In genomic region chr14:78725307-78725956, GRCm38 (mm10) we compare ENCODE assay signal across 8 mouse cellular contexts. TPM values are rescaled to one million over a fixed set of nuclear protein-coding genes. Genes with fewer than 3 reads are reported as not detected.
DNase-seq lines count a peak whose midpoint lies in the region.

No protein-coding gene starts in this region.

- H3K27me3 ChIP-seq in limb, embryonic 10.5 days (ENCODE audit: low read depth, poor library complexity, severe bottlenecking): peaks cover 35% of the 10 kb centered on the region

- DNase-seq in embryo, embryonic 10 days (ENCODE audit: low spot score): peak; percentile 64
- no peak for DNase-seq in embryo, embryonic 9.5 days (ENCODE audit: extremely low spot score)
- DNase-seq in embryo, embryonic 10.5 days (ENCODE audit: low spot score): peak; percentile 50
- DNase-seq in heart, postnatal 10 days: peak; percentile 22 to 35
- DNase-seq in limb, embryonic 10.5 days (ENCODE audit: low spot score): no peak
- DNase-seq in mesoderm, embryonic 11.5 days (ENCODE audit: low read depth, low spot score): peak; percentile 23
- DNase-seq in adrenal gland, adult 18-20 months (ENCODE audit: low spot score in 2 of 2): no peak
- no peak for DNase-seq in retina, embryonic 14.5 days (ENCODE audit: low spot score)

- no peaks in the 10 kb centered on the region for H3K9me3 ChIP-seq in limb, embryonic 10.5 days (replicated peaks)

- peak overlapping the region; percentile 80 for H3K27ac ChIP-seq in limb, embryonic 10.5 days

- WGBS in limb, embryonic 10.5 days: under 1% methylated on average over 26 of the region's 26 CpGs

- intact Hi-C loops in heart, postnatal 10 days (cut with DNase I): loop anchor here (2.0 kb wide), 1 partner anchor 123 kb away; the partner anchor contains the start of gene Vwa8

- peaks cover 22% of the 10 kb centered on the region for H3K4me1 ChIP-seq in limb, embryonic 10.5 days

- H3K36me3 ChIP-seq in limb, embryonic 10.5 days: no peaks in the 10 kb centered on the region

- peak overlapping the region; percentile 70 for H3K4me3 ChIP-seq in limb, embryonic 10.5 days

RNA-seq across cellular contexts. Expression of gene Dgkh, which starts 7.1 kb away (rescaled TPM):
- 10 to 100 TPM; 15.9 to 16.0 TPM for total RNA-seq in heart, postnatal 10 days (2021)
- 0.79 and 0.93 TPM in 2 replicates for polyA plus RNA-seq in limb, embryonic 10.5 days (2016; fragmentation: Nextera tagmentation; extraction: Ambion mirVana)
- 10 to 100 TPM in 1 of 2 experiments, 1 to 10 TPM in 1; 7.5 to 10.8 TPM for total RNA-seq in adrenal gland, adult 18-20 months (2021)

Comparison
In these comparisons a context has a peak if more than half of its experiments do, and no peak if none do; other contexts are left out.
1. DNase-seq: peak in embryo, embryonic 10 days (single experiment), embryo, embryonic 10.5 days (single experiment), heart, postnatal 10 days (2 of 2) and mesoderm, embryonic 11.5 days (single experiment); none in embryo, embryonic 9.5 days (single experiment), limb, embryonic 10.5 days (single experiment), adrenal gland, adult 18-20 months (0 of 2) and retina, embryonic 14.5 days (single experiment).